9 mouse cellular contexts compared by ENCODE assay signal in genomic region chr8:85500955-85501685, GRCm38 (mm10). TPM values are rescaled to one million over a fixed set of nuclear protein-coding genes. Genes with fewer than 3 reads are reported as not detected.
DNase-seq lines count a peak whose midpoint lies in the region; ATAC-seq lines count a peak whose summit lies in the region.
"Had no signal": no experiment of that assay in that cellular context is flagged by ENCODE, and none has a peak within 500 bp of the region (broad histone marks: within the 10 kb centered on the region; RNA-seq: fewer than 3 reads in every experiment).

No protein-coding gene starts in this region.

- no peak for ATAC-seq in heart, embryonic 11.5 days (replicated peaks; ENCODE audit: insufficient number of reproducible peaks, low FRiP score, low TSS enrichment)

- H3K4me2 ChIP-seq in heart, embryonic 11.5 days: no peak overlapping the region
- H3K4me2 ChIP-seq: embryonic facial prominence, embryonic 12.5 days had no signal

- no peak overlapping the region for H3K4me3 ChIP-seq in heart, embryonic 11.5 days (ENCODE audit: low read depth, low read length)
- H3K4me3 ChIP-seq: embryonic facial prominence, embryonic 12.5 days had no signal

- H3K4me1 ChIP-seq in heart, embryonic 11.5 days (ENCODE audit: control insufficient read depth, insufficient read depth, low read length): 0 out of 2 replicates have a peak, but pooled peaks cover 4% of the 10 kb centered on the region
- H3K4me1 ChIP-seq: embryonic facial prominence, embryonic 12.5 days had no signal

- H3K27me3 ChIP-seq in heart, embryonic 11.5 days (ENCODE audit: control insufficient read depth, insufficient read depth, low read length): no peaks in the 10 kb centered on the region
- H3K27me3 ChIP-seq: embryonic facial prominence, embryonic 12.5 days had no signal

- no peaks in the 10 kb centered on the region for H3K9me3 ChIP-seq in heart, embryonic 11.5 days (replicated peaks; ENCODE audit: control insufficient read depth, low read length)
- H3K9me3 ChIP-seq: embryonic facial prominence, embryonic 12.5 days had no signal

- H3K36me3 ChIP-seq in heart, embryonic 11.5 days (ENCODE audit: control insufficient read depth, insufficient read depth, low read length): peaks cover 3% of the 10 kb centered on the region; the same call in 1 of the 2 replicates

- H3K9ac ChIP-seq in heart, embryonic 11.5 days (ENCODE audit: low read depth, low read length): no peak overlapping the region
- H3K9ac ChIP-seq: embryonic facial prominence, embryonic 12.5 days had no signal

- DNase-seq in heart, adult 18-20 months: peak; percentile 69 to 70
- peak; percentile 21 for DNase-seq in urinary bladder, postnatal 14 days (ENCODE audit: low spot score)
- no peak for DNase-seq in urinary bladder, adult 2 months (ENCODE audit: low spot score)
- DNase-seq in heart, postnatal 4 days: peak; percentile 74
- peak; percentile 49 for DNase-seq in ovary, postnatal 36 days (ENCODE audit: low spot score)
- no peak for DNase-seq in natural killer cell, adult 2 months (ENCODE audit: low spot score in 2 of 2)
- DNase-seq in c-Kit-positive CD71-positive TER-119-positive erythroid progenitor cells, embryonic 14.5 days (ENCODE audit: low spot score): no peak

- no peak overlapping the region for H3K27ac ChIP-seq in heart, embryonic 11.5 days (ENCODE audit: low read depth, low read length)
- H3K27ac ChIP-seq: embryonic facial prominence, embryonic 12.5 days had no signal

- 78% methylated on average over 11 of the region's 11 CpGs for WGBS in heart, embryonic 11.5 days (ENCODE audit: insufficient replicate concordance)

RNA-seq across cellular contexts. Expression of gene Gpt2, which starts 8.7 kb away (rescaled TPM):
- total RNA-seq in heart, adult 18-20 months (2021): 10 to 100 TPM; 33.3 to 37.5 TPM
- 13.6 and 13.9 TPM in 2 replicates for polyA plus RNA-seq in heart, embryonic 11.5 days (2014; fragmentation: Nextera tagmentation; extraction: Ambion mirVana)
- 29.5 and 31.1 TPM in 2 replicates for polyA plus RNA-seq in urinary bladder, adult 2 months (2012; rRNA removed)
- 1 to 10 TPM; 8.5 to 9.2 TPM for total RNA-seq in heart, postnatal 4 days (2021)

RNA-seq across cellular contexts. Expression of gene Dnaja2, which starts 54.0 kb away (rescaled TPM):
- total RNA-seq in heart, adult 18-20 months (2021): 100 to 1,000 TPM; 284 to 287 TPM
- polyA plus RNA-seq in heart, embryonic 11.5 days (2014; fragmentation: Nextera tagmentation; extraction: Ambion mirVana): 142 and 161 TPM in 2 replicates
- 58.3 and 85.0 TPM in 2 replicates for polyA plus RNA-seq in urinary bladder, adult 2 months (2012; rRNA removed)
- total RNA-seq in heart, postnatal 4 days (2021): 100 to 1,000 TPM; 184 to 192 TPM

Comparison
In these comparisons a context has a peak if more than half of its experiments do, and no peak if none do; other contexts are left out.
1. DNase-seq: peak in heart, adult 18-20 months (2 of 2), urinary bladder, postnatal 14 days (single experiment), heart, postnatal 4 days (single experiment) and ovary, postnatal 36 days (single experiment); none in urinary bladder, adult 2 months (single experiment), natural killer cell, adult 2 months (0 of 2) and c-Kit-positive CD71-positive TER-119-positive erythroid progenitor cells, embryonic 14.5 days (single experiment).